Mouse (Mus musculus): Measurements from ENCODE around the gene 4933415F23Rik. TPM values are rescaled to one million over a fixed set of nuclear protein-coding genes. Genes with fewer than 3 reads are reported as not detected.

Gene 4933415F23Rik
- polyA plus RNA-seq, 1 experiment from 2014 or later, result not detected

GRCm38 (mm10) chr1:23067715-23068114 lies 34.3 kb downstream of the 4933415F23Rik start:
- Histone ChIP-seq H3K9ac (no peak overlapping the region), H3K36me3 (no peaks in the 10 kb centered on the region), H3K4me2 (no peak overlapping the region), H3K27ac (no peak overlapping the region), H3K9me3 (no peaks in the 10 kb centered on the region), H3K4me3 (no peak overlapping the region), H3K4me1 (replicated peaks) (no peaks in the 10 kb centered on the region), H3K27me3 (no peaks in the 10 kb centered on the region)
- ATAC-seq (ENCODE audit: low FRiP score), result no peak
- WGBS, result 88% methylated on average over 5 of the region's 5 CpGs

DNA sequence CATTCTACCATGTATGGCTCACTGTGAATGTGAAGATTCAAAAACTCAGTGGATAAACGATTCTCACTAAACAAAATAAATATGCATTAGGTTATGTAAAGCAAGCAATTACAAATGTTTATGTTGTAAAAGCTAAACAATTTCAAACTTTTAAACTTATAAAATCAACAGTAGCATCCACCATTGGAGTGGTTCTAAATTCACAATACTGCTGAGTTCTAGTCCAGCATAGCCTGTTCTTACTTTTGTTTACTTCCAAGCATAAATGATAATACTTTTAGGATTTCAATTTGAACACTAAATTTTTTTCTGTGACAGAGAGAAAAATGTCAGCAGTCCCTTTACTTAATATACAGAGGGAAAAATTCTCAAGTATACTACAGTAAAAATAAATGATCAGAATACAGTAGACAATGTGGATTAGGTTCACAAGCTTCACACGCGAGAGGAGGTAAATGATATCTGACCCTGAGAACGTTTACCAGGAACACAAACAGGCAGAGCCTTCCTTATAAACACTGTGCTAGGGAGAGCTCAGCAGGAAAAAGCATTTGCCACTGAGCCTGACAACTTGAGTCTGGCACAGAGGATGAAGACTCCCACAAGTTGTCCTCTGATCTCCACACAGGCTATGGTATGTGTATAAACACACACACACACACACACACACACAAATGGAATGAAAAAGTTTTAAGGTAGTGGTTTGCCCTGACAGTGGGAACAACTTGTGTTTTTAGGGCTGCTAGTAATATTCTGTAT lies 37.2 kb downstream of the 4933415F23Rik start:
- Histone ChIP-seq H3K9me3 (no peaks in the 10 kb centered on the region), H3K4me2 (no peak overlapping the region), H3K27ac (no peak overlapping the region), H3K4me1 (replicated peaks) (no peaks in the 10 kb centered on the region), H3K27me3 (no peaks in the 10 kb centered on the region), H3K4me3 (no peak overlapping the region), H3K36me3 (no peaks in the 10 kb centered on the region), H3K9ac (no peak overlapping the region)
- WGBS, result 78% methylated on average over 4 of the region's 4 CpGs
- no peak for ATAC-seq (ENCODE audit: low FRiP score)

DNA sequence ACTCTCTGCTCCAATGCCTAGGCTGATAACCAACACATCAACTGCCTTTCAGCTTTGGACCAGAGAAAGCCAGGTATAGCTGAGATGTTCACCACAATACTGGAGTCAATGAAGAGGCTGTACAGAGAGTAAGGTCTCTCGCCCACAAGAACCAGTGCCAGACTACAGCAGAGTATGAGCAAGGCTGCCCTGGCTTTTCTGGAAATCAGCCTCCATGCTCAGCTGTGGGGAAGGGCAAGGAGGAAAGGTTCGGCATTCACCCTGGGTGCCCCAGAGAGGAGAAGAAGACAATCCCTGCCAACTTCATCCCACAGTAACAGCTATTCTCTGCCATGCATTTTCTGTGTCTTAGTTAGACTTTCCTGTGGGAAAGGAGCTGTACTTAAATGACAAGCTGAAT lies 38.1 kb downstream of the 4933415F23Rik start:
- no peak overlapping the region for H3K27ac ChIP-seq
- no peaks in the 10 kb centered on the region for H3K9me3 ChIP-seq
- WGBS, result 89% methylated on average over 2 of the region's 2 CpGs
- ATAC-seq (ENCODE audit: low FRiP score), result no peak
- H3K4me2 ChIP-seq, result no peak overlapping the region
- no peaks in the 10 kb centered on the region for H3K36me3 ChIP-seq
- H3K9ac ChIP-seq, result no peak overlapping the region
- H3K4me1 ChIP-seq (replicated peaks), result no peaks in the 10 kb centered on the region
- no peak overlapping the region for H3K4me3 ChIP-seq
- no peaks in the 10 kb centered on the region for H3K27me3 ChIP-seq

DNA sequence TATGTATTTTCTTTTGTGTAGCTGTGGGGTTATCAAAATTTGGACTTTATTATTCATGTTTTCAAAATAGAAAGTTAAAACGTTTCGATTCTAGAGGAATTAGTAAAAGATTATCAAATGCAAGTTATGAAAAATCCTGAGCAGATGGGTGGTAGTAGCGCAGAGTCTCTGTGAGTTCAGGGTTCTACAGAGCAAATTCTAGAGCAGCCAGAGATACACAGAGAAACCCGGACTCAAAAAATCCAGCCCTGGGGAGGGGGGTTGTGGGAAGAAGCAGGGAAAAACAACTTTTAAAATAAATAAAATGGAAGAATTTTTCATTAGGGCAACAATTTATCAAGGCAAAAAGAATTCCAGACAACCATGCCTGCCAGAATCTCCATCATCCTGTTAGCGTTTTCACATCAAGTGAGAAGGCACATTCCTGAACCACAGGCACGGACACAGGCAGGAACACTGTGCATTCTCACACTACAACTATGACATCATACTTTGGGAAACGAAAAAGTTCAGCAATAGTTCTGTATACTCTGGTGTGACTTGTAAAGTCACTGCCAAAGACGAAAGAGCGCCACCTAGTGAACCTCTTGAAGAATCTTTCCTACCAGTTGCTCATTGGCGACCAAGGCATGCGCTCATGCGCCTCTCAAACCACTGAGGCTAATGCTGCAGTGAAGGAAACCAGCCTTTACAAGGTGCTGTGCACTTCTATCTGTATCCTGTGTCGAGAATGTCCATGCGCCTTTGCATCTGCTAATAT lies 40.3 kb downstream of the 4933415F23Rik start:
- Histone ChIP-seq H3K4me3 (no peak overlapping the region), H3K9ac (no peak overlapping the region), H3K27me3 (no peaks in the 10 kb centered on the region), H3K9me3 (no peaks in the 10 kb centered on the region), H3K4me1 (replicated peaks) (no peaks in the 10 kb centered on the region), H3K36me3 (no peaks in the 10 kb centered on the region), H3K4me2 (no peak overlapping the region), H3K27ac (no peak overlapping the region)
- WGBS, result 26% methylated on average over 14 of the region's 14 CpGs
- peak; percentile 91 for ATAC-seq (ENCODE audit: low FRiP score)

DNA sequence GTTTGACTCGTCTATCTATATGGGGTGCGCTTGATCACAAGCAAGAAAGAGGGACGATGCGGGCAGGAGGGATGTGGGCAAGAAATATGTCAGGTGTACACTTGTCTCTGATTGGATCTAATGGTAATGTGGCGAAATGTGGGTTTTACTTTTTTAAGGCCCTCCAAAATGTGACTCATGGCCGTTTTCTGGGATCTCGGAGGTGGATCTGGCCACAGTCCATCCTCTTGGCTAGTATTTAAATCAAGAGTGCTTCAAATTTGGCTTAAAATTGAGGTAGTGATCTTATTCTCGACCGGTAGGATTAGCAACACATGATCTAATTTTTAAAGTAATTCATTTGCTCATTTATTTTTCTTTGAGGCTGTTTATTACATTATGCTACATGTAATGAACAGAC lies 42.0 kb downstream of the 4933415F23Rik start:
- Histone ChIP-seq H3K4me1 (replicated peaks) (no peaks in the 10 kb centered on the region), H3K36me3 (no peaks in the 10 kb centered on the region), H3K4me3 (no peak overlapping the region), H3K9ac (no peak overlapping the region), H3K9me3 (no peaks in the 10 kb centered on the region), H3K27me3 (no peaks in the 10 kb centered on the region), H3K4me2 (no peak overlapping the region), H3K27ac (no peak overlapping the region)
- ATAC-seq (ENCODE audit: low FRiP score), result no peak
- WGBS, result 93% methylated on average over 9 of the region's 9 CpGs
